Mouse (Mus musculus): ENCODE data around the gene Olfr77. TPM values are rescaled to one million over a fixed set of nuclear protein-coding genes. Genes with fewer than 3 reads are reported as not detected.

The Olfr77 gene
- 0.10 and 0.13 TPM in 2 replicates for polyA plus RNA-seq (2015; fragmentation: Nextera tagmentation; extraction: Ambion mirVana)

- H3K27ac ChIP-seq (ENCODE audit: low read depth, low read length): no peak within 1 kb of the TSS
- H3K9me3 ChIP-seq (ENCODE audit: control insufficient read depth, low read length): 0 out of 2 replicates have a peak, but pooled peaks cover under 1% of the 10 kb centered on the region
- 94% methylated on average over 2 of the region's 2 CpGs for WGBS
- H3K4me1 ChIP-seq (ENCODE audit: control insufficient read depth, insufficient read depth, low read depth, low read length): no peaks in the 10 kb centered on the region
- no peaks in the 10 kb centered on the region for H3K27me3 ChIP-seq (replicated peaks; ENCODE audit: control insufficient read depth, insufficient read depth, low read length)
- no peak within 1 kb of the TSS for H3K9ac ChIP-seq (ENCODE audit: low read depth, low read length)
- no peak within 1 kb of the TSS for H3K4me3 ChIP-seq (ENCODE audit: low read length)
- no peaks in the 10 kb centered on the region for H3K36me3 ChIP-seq (ENCODE audit: control insufficient read depth, insufficient read depth, low read length)
- H3K4me2 ChIP-seq (ENCODE audit: low read length): no peak within 1 kb of the TSS
- ATAC-seq: no peak
These were observed at the start of gene Olfr77 for GRCm38 (mm10) chr9:19916565-19916964. TSS of gene Olfr77 (plus strand) at chr9:19916865.

GRCm38 (mm10) chr9:19887904-19888303 lies 28.8 kb upstream of the Olfr77 start, which contains the start of gene Olfr862:
TSS of gene Olfr862 (minus strand) at chr9:19888004.
- Histone ChIP-seq H3K27ac (ENCODE audit: low read depth, low read length) (no peak within 1 kb of the TSS), H3K4me1 (ENCODE audit: control insufficient read depth, insufficient read depth, low read depth, low read length) (no peaks in the 10 kb centered on the region), H3K9ac (ENCODE audit: low read depth, low read length) (no peak within 1 kb of the TSS), H3K4me2 (ENCODE audit: low read length) (no peak within 1 kb of the TSS), H3K27me3 (replicated peaks; ENCODE audit: control insufficient read depth, insufficient read depth, low read length) (no peaks in the 10 kb centered on the region), H3K36me3 (ENCODE audit: control insufficient read depth, insufficient read depth, low read length) (no peaks in the 10 kb centered on the region), H3K4me3 (ENCODE audit: low read length) (no peak within 1 kb of the TSS), H3K9me3 (ENCODE audit: control insufficient read depth, low read length) (peaks cover 12% of the 10 kb centered on the region)
- ATAC-seq: no peak

GRCm38 (mm10) chr9:19911170-19911569 lies 5.5 kb upstream of the Olfr77 start:
- ATAC-seq: no peak
- Histone ChIP-seq H3K36me3 (ENCODE audit: control insufficient read depth, insufficient read depth, low read length) (no peaks in the 10 kb centered on the region), H3K9ac (ENCODE audit: low read depth, low read length) (no peak overlapping the region), H3K4me1 (ENCODE audit: control insufficient read depth, insufficient read depth, low read depth, low read length) (no peaks in the 10 kb centered on the region), H3K27ac (ENCODE audit: low read depth, low read length) (no peak overlapping the region), H3K4me3 (ENCODE audit: low read length) (no peak overlapping the region), H3K27me3 (replicated peaks; ENCODE audit: control insufficient read depth, insufficient read depth, low read length) (no peaks in the 10 kb centered on the region), H3K9me3 (ENCODE audit: control insufficient read depth, low read length) (peaks cover 6% of the 10 kb centered on the region; the same call in 1 of the 2 replicates), H3K4me2 (ENCODE audit: low read length) (no peak overlapping the region)
- WGBS: 52% methylated on average over 4 of the region's 4 CpGs

Other genes starting within 250 kb of the Olfr77 start
- gene Olfr857, start 207.4 kb upstream of the Olfr77 start, polyA plus RNA-seq (2015; fragmentation: Nextera tagmentation; extraction: Ambion mirVana): not detected in 2 replicates
- not detected in 2 replicates for gene Olfr58, start 136.6 kb upstream of the Olfr77 start, polyA plus RNA-seq (2015; fragmentation: Nextera tagmentation; extraction: Ambion mirVana)
- gene Olfr859, start 112.0 kb upstream of the Olfr77 start, polyA plus RNA-seq (2015; fragmentation: Nextera tagmentation; extraction: Ambion mirVana): not detected in 2 replicates
- not detected in 2 replicates for gene Olfr860, start 67.1 kb upstream of the Olfr77 start, polyA plus RNA-seq (2015; fragmentation: Nextera tagmentation; extraction: Ambion mirVana)
- not detected in 2 replicates for gene Olfr862, start 28.9 kb upstream of the Olfr77 start, polyA plus RNA-seq (2015; fragmentation: Nextera tagmentation; extraction: Ambion mirVana)
- not detected in 2 replicates for gene Olfr866, start 111.2 kb downstream of the Olfr77 start, polyA plus RNA-seq (2015; fragmentation: Nextera tagmentation; extraction: Ambion mirVana)
- not detected in 2 replicates for gene Olfr867, start 140.7 kb downstream of the Olfr77 start, polyA plus RNA-seq (2015; fragmentation: Nextera tagmentation; extraction: Ambion mirVana)
- not detected in 2 replicates for gene Olfr868, start 181.8 kb downstream of the Olfr77 start, polyA plus RNA-seq (2015; fragmentation: Nextera tagmentation; extraction: Ambion mirVana)
- gene Olfr869, start 212.1 kb downstream of the Olfr77 start, polyA plus RNA-seq (2015; fragmentation: Nextera tagmentation; extraction: Ambion mirVana): not detected in 2 replicates

All from hindbrain, embryonic 16.5 days (tissue).